ENCODE assay signal across 20 mouse cellular contexts in genomic region chr1:153673900-153674299, GRCm38 (mm10). TPM values are rescaled to one million over a fixed set of nuclear protein-coding genes. Genes with fewer than 3 reads are reported as not detected.
DNase-seq lines count a peak whose midpoint lies in the region; ATAC-seq and TF ChIP-seq lines count a peak whose summit lies in the region.
"Had no signal": no experiment of that assay in that cellular context is flagged by ENCODE, and none has a peak within 500 bp of the region (broad histone marks: within the 10 kb centered on the region; RNA-seq: fewer than 3 reads in every experiment).

No protein-coding gene starts in this region.

- no peaks in the 10 kb centered on the region for H3K36me3 ChIP-seq in lung, embryonic 15.5 days
- H3K36me3 ChIP-seq: embryonic facial prominence, embryonic 10.5 days; heart, embryonic 12.5 days; hindbrain, embryonic 15.5 days had no signal

- H3K4me3 ChIP-seq in layer of hippocampus, adult 2 months, result no peak overlapping the region
- H3K4me3 ChIP-seq in lung, embryonic 15.5 days, result no peak overlapping the region
- H3K4me3 ChIP-seq: embryonic facial prominence, embryonic 10.5 days; forebrain, embryonic 13.5 days; heart, adult 2 months; heart, embryonic 12.5 days; hindbrain, embryonic 15.5 days had no signal

- 0 out of 2 replicates have a peak, but pooled peaks have one; percentile 37 for ATAC-seq in lung, embryonic 15.5 days (ENCODE audit: borderline replicate concordance, extremely low read depth, low FRiP score, low TSS enrichment)
- ATAC-seq: forebrain, embryonic 13.5 days; intestine, embryonic 16.5 days had no signal

- H3K27me3 ChIP-seq in lung, embryonic 15.5 days, result peaks cover 3% of the 10 kb centered on the region; the same call in 1 of the 2 replicates
- H3K27me3 ChIP-seq: forebrain, embryonic 13.5 days; hindbrain, embryonic 15.5 days had no signal

- H3K9ac ChIP-seq in lung, embryonic 15.5 days, result no peak overlapping the region
- H3K9ac ChIP-seq: forebrain, embryonic 13.5 days; heart, embryonic 12.5 days; hindbrain, embryonic 15.5 days had no signal

- peak overlapping the region; percentile 14; the same call in 1 of the 2 replicates for H3K27ac ChIP-seq in layer of hippocampus, adult 2 months
- H3K27ac ChIP-seq in lung, embryonic 15.5 days, result no peak overlapping the region
- H3K27ac ChIP-seq: embryonic facial prominence, embryonic 10.5 days; forebrain, embryonic 13.5 days; heart, adult 2 months; hindbrain, embryonic 15.5 days had no signal

- peak; percentile 30 to 32 for DNase-seq in cerebellum, postnatal 25 days
- DNase-seq in cerebellum, postnatal 4 days (ENCODE audit: low spot score in 2 of 2), result no peak
- no peak for DNase-seq in layer of hippocampus, adult 2 months (ENCODE audit: low spot score in 2 of 2)
- no peak for DNase-seq in layer of hippocampus, postnatal 36 days
- no peak for DNase-seq in lung, adult 18-20 months
- no peak for DNase-seq in urinary bladder, adult 2 months (ENCODE audit: low spot score)
- DNase-seq: adrenal gland, adult 8-10 months; cerebellum, adult 18-20 months; cerebellum, postnatal 36 days; gastrocnemius, postnatal 14 days; heart, adult 2 months; heart, postnatal 36 days had no signal

- no peaks in the 10 kb centered on the region for H3K9me3 ChIP-seq in lung, embryonic 15.5 days
- H3K9me3 ChIP-seq: embryonic facial prominence, embryonic 10.5 days; forebrain, embryonic 13.5 days; heart, embryonic 12.5 days; hindbrain, embryonic 15.5 days had no signal

- 51% methylated on average over 12 of the region's 12 CpGs for WGBS in lung, embryonic 15.5 days

- TF ChIP-seq CTCF in layer of hippocampus, adult 2 months (conservative IDR thresholded peaks at IDR 0.05), result no peak

- H3K4me2 ChIP-seq in lung, embryonic 15.5 days, result no peak overlapping the region
- H3K4me2 ChIP-seq: forebrain, embryonic 13.5 days; heart, embryonic 12.5 days; hindbrain, embryonic 15.5 days had no signal

- no peaks in the 10 kb centered on the region for H3K4me1 ChIP-seq in lung, embryonic 15.5 days

RNA-seq across cellular contexts. Expression of gene Rgs8, which starts 21.1 kb away (rescaled TPM):
- total RNA-seq in layer of hippocampus, adult 2 months (2021), result 10 to 100 TPM; 74.0 to 75.2 TPM
- 10 to 100 TPM; 76.1 to 76.4 TPM for total RNA-seq in layer of hippocampus, postnatal 36 days (2021)
- polyA plus RNA-seq in lung, embryonic 15.5 days (2015; fragmentation: Nextera tagmentation; extraction: Ambion mirVana), result 0.14 and 0.20 TPM in 2 replicates
- 0.03 TPM in 1 of 2 replicates, not detected in the other for polyA plus RNA-seq in urinary bladder, adult 2 months (2012; rRNA removed)
- total RNA-seq: gastrocnemius, adult 18-20 months; heart, adult 2 months; heart, postnatal 36 days had no signal
- polyA plus RNA-seq: gonadal fat pad, adult 2 months had no signal

Comparison
In these comparisons a context has a peak if more than half of its experiments do, and no peak if none do; other contexts are left out.
1. DNase-seq: peak in cerebellum, postnatal 25 days (2 of 2); none in cerebellum, postnatal 4 days (0 of 2), layer of hippocampus, adult 2 months (0 of 2), layer of hippocampus, postnatal 36 days (0 of 2), lung, adult 18-20 months (0 of 2) and urinary bladder, adult 2 months (single experiment).